Mouse (Mus musculus) CH12.LX (cell line): ENCODE data around the gene Rbm47.

Experiments used
- CHD2 ChIP-seq: IDR thresholded peaks from 2 replicates; pipeline ENCODE4 v1.6.1; 2011; ENCODE audit warnings: low read length, improper control_type of control experiment
- ETS1 ChIP-seq: conservative IDR thresholded peaks from 2 replicates; pipeline ENCODE4 v1.6.1; 2012; ENCODE audit warnings: low read depth, mild to moderate bottlenecking, inconsistent platforms, low read length, improper control_type of control experiment, moderate library complexity
- PAX5 ChIP-seq: IDR thresholded peaks from 2 replicates; pipeline ENCODE4 v1.6.1; 2012; ENCODE audit warnings: low read length, inconsistent platforms, mixed read lengths
- POLR2A ChIP-seq: IDR thresholded peaks from 2 replicates; pipeline ENCODE4 v1.6.1; 2011; ENCODE audit warnings: low read depth, mild to moderate bottlenecking, improper control_type of control experiment, low read length
- SMC3 ChIP-seq: IDR thresholded peaks from 2 replicates; pipeline ENCODE4 v1.6.1; 2011; ENCODE audit warnings: low read depth, low read length, improper control_type of control experiment
- TCF12 ChIP-seq: IDR thresholded peaks from 2 replicates; pipeline ENCODE4 v1.6.1; 2014; ENCODE audit warnings: low read depth, mild to moderate bottlenecking, inconsistent platforms, low read length, improper control_type of control experiment
- USF2 ChIP-seq: conservative IDR thresholded peaks from 2 replicates; pipeline ENCODE4 v1.6.1; 2011; ENCODE audit warnings: low read depth, low read length, improper control_type of control experiment
- ZKSCAN1 ChIP-seq: IDR thresholded peaks from 2 replicates; pipeline ENCODE4 v1.6.1; 2012; ENCODE audit warnings: low read depth, inconsistent platforms, low read length, improper control_type of control experiment, borderline replicate concordance

DNA sequence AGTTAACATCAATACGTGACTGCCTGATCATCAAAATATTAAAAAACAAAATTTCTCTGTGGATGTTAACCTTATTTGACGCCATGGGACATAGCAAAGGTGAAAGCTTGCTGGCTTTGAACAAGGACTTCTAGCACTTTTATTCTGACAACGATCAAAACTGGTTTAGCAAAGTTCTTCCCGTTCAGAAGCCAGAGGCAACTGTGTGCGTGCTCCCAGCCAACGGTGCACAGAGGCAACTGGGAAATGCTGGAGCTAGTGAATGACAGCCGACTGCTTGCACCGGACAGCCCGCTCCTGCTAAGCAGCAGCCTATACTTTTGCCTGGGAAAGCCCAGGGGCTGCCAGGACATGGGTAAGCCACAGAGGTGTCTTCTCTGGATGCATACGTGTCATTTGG, 22.4 kb upstream of the Rbm47 start:
- no peak for TF ChIP-seq TCF12
- TF ChIP-seq POLR2A: no peak
- TF ChIP-seq ZKSCAN1: no peak
- TF ChIP-seq ETS1: no peak
- no peak for TF ChIP-seq PAX5
- no peak for TF ChIP-seq CHD2
- no peak for TF ChIP-seq SMC3
- no peak for TF ChIP-seq USF2
